Mouse (Mus musculus) embryonic facial prominence, embryonic 13.5 days (tissue): ENCODE data around the gene Cdh5. TPM values are rescaled to one million over a fixed set of nuclear protein-coding genes. Genes with fewer than 3 reads are reported as not detected.
"Not testable (repeated sequence)": the region's sequence is repeated elsewhere in the genome, so short reads cannot be mapped to it uniquely, and the experiment has no call there.

ENCODE experiments used
- ATAC-seq: fragments of 200-750 bp; cut with Nextera tagmentation; 2 replicates; pipeline ENCODE4 v1.8.0; 2017; ENCODE audit warnings: low read depth; ENCODE audit not compliant: insufficient number of reproducible peaks, insufficient read depth, low FRiP score, low TSS enrichment
- H3K27ac ChIP-seq: fragments of 300-500 bp; sonication (generic); 2 replicates; pipeline ENCODE4 v1.5.1; 2015; ENCODE audit warnings: moderate library complexity, mild to moderate bottlenecking, inconsistent platforms
- H3K27me3 ChIP-seq: fragments of 300-500 bp; sonication (generic); 2 replicates; pipeline ENCODE4 v1.6.1; 2015; ENCODE audit warnings: mild to moderate bottlenecking, inconsistent platforms
- H3K36me3 ChIP-seq: fragments of 300-500 bp; sonication (generic); 2 replicates; pipeline ENCODE4 v1.6.1; 2015; ENCODE audit warnings: mild to moderate bottlenecking, inconsistent platforms
- H3K4me1 ChIP-seq: fragments of 300-500 bp; sonication (generic); 2 replicates; pipeline ENCODE4 v1.6.1; 2015; ENCODE audit warnings: inconsistent platforms
- H3K4me2 ChIP-seq: fragments of 300-500 bp; sonication (generic); 2 replicates; pipeline ENCODE4 v1.6.1; 2015; ENCODE audit warnings: moderate library complexity, mild to moderate bottlenecking, inconsistent platforms
- H3K4me3 ChIP-seq: fragments of 300-500 bp; sonication (generic); 2 replicates; pipeline ENCODE4 v1.5.1; 2015; ENCODE audit warnings: mild to moderate bottlenecking, inconsistent platforms
- H3K9ac ChIP-seq: fragments of 300-500 bp; sonication (generic); 2 replicates; pipeline ENCODE4 v1.6.1; 2015; ENCODE audit warnings: mild to moderate bottlenecking, inconsistent platforms
- H3K9me3 ChIP-seq: fragments of 300-500 bp; sonication (generic); 2 replicates; pipeline ENCODE4 v1.6.1; 2016; ENCODE audit warnings: inconsistent platforms
- WGBS: fragments of 180-500 bp; shearing (Covaris S2); methylation state at CpG from one replicate; pipeline ENCODE4 v1.1.7; 2015; ENCODE audit warnings: mixed read lengths; 5-methylcytosine and 5-hydroxymethylcytosine counted together
- polyA plus RNA-seq: library from polyadenylated mRNA; unstranded; fragments of >200 nt; fragmentation: Nextera tagmentation; extraction: Ambion mirVana; gene quantifications from 2 replicates; pipeline ENCODE4 v1.2.1, GENCODE M21; 2015

Cdh5 gene
- polyA plus RNA-seq, 1 experiment from 2014 or later = 25.1 TPM

DNA sequence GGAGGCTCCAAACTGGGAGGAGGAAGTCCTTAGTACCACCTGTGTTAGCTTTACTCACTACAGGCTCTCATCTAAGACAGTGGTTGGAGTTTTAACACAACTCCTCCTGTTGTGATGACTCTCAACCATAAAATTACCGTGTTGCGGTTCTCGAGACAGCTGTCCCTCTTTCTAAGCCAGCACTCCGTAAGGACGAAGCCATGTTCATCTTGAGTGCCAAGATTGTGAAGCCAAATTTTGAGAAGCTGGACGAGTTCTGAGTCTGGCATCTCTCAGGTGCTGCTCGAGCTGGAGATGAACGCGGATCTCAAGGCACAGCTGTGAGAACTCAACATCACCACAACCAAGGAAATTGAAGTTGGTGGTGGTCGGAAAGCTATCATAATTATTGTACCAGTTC is 30.5 kb upstream of the Cdh5 start:
- no peak for ATAC-seq
- H3K27ac ChIP-seq = no peak overlapping the region
- peaks cover 6% of the 10 kb centered on the region for H3K4me1 ChIP-seq
- no peak overlapping the region for H3K4me2 ChIP-seq
- no peaks in the 10 kb centered on the region for H3K9me3 ChIP-seq
- no peaks in the 10 kb centered on the region for H3K36me3 ChIP-seq
- no peak overlapping the region for H3K9ac ChIP-seq
- 88% methylated on average over 10 of the region's 10 CpGs for WGBS
- no peak overlapping the region for H3K4me3 ChIP-seq
- H3K27me3 ChIP-seq = no peaks in the 10 kb centered on the region

DNA sequence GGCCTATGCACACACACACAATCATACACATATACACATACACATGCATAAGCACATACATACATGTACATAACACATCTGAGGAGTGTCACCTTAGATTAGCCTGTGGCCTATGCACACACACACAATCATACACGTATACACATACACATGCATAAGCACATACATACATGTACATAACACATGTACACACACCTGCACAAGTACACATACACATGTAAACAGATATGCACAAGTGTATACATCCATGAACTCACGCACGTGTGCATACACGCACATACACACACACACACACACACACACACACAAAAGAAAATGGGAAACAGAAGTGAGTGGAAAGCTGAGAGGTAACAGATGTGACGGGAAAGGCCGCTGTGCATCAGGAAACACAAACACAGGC is 26.3 kb upstream of the Cdh5 start:
- H3K4me1 ChIP-seq = peaks cover 22% of the 10 kb centered on the region
- no peak overlapping the region for H3K4me3 ChIP-seq
- H3K9ac ChIP-seq = no peak overlapping the region
- WGBS = 62% methylated on average over 6 of the region's 6 CpGs
- H3K27me3 ChIP-seq = no peaks in the 10 kb centered on the region
- no peak overlapping the region for H3K4me2 ChIP-seq
- H3K9me3 ChIP-seq = no peaks in the 10 kb centered on the region
- no peak overlapping the region for H3K27ac ChIP-seq
- ATAC-seq = no peak
- H3K36me3 ChIP-seq = no peaks in the 10 kb centered on the region

DNA sequence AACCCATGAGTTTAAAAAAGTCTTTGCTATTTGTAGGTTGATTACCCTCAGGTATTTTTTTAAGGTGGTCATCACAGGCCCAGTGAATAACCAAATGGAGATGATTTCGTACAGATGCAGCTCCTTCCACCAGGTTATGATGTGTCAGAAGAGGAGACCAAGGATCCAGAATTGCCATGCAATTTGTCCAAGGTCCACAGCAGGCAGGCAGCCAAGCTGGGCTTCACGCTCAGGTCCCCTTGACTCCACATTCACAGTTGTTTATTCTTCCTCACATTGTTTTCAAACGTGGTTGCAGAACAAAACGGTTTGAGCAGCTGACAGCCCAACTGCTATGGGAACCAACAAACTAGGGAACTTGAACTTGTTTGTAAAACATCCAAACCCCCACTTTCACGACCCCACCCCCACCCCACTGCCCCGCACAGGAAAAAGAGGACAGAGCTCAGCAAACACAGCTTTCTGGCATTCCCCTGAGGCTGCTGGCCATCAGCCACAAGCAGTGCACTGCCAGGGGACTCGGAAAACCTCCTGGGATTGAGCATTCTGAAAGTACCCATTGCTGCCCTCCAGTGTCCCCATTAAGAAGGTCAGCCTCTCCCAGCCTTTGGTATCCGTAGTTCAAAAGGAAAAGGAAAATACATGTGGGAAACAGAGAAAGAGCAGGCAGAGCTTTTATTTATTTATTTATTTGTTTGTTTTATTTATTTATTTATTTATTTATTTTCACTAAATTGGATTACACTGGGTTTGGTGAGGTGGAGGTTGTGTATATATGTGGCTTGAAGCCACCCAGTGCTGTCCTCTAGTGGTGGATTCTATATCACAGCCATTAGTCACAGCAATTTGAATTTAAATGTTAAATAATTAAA is 24.6 kb upstream of the Cdh5 start:
- Histone ChIP-seq H3K9me3 (no peaks in the 10 kb centered on the region), H3K9ac (no peak overlapping the region), H3K4me3 (no peak overlapping the region), H3K4me1 (peaks cover 18% of the 10 kb centered on the region), H3K4me2 (peak overlapping the region; percentile 29; the same call in 1 of the 2 replicates), H3K36me3 (no peaks in the 10 kb centered on the region), H3K27ac (no peak overlapping the region; the same call in 1 of the 2 replicates), H3K27me3 (no peaks in the 10 kb centered on the region)
- no peak for ATAC-seq
- WGBS = 19% methylated on average over 8 of the region's 8 CpGs

DNA sequence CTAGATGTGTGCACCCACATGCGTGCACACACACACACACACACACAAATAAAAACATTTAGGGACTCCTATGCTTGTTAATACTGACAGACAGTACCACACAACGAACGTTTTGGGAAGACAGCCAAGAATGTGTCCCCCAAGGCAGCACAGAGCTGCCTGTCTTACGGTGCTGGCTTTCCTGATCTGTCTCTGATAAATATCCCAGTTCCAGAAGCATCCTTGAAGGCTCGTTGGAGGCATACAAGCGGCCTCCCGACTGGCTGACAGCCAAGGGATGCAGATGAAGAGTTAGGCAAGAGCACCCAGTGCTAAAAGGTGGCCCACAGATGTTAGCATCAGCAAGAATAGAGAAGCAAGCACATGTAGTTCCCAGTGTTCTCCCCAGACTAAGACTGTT is 23.3 kb upstream of the Cdh5 start:
- WGBS = 17% methylated on average over 7 of the region's 7 CpGs
- Histone ChIP-seq H3K9me3 (no peaks in the 10 kb centered on the region), H3K4me3 (no peak overlapping the region), H3K27ac (peak overlapping the region; percentile 48; the same call in 1 of the 2 replicates), H3K4me1 (peaks cover 18% of the 10 kb centered on the region), H3K36me3 (no peaks in the 10 kb centered on the region), H3K4me2 (no peak overlapping the region), H3K9ac (no peak overlapping the region), H3K27me3 (no peaks in the 10 kb centered on the region)
- no peak for ATAC-seq

- no peaks in the 10 kb centered on the region for H3K27me3 ChIP-seq
- no peaks in the 10 kb centered on the region for H3K36me3 ChIP-seq
- no peak overlapping the region for H3K27ac ChIP-seq
- H3K9me3 ChIP-seq = no peaks in the 10 kb centered on the region
- no peak overlapping the region for H3K4me2 ChIP-seq
- ATAC-seq = no peak
- H3K9ac ChIP-seq = no peak overlapping the region
- peaks cover 9% of the 10 kb centered on the region for H3K4me1 ChIP-seq
- 78% methylated on average over 10 of the region's 10 CpGs for WGBS
- H3K4me3 ChIP-seq = no peak overlapping the region
Observed at GRCm38 (mm10) chr8:104085281-104085680, 16.1 kb upstream of the Cdh5 start.

- 77% methylated on average over 2 of the region's 2 CpGs for WGBS
- Histone ChIP-seq H3K27ac (no peak overlapping the region), H3K4me3 (no peak overlapping the region), H3K9ac (no peak overlapping the region), H3K9me3 (no peaks in the 10 kb centered on the region), H3K4me1 (peaks cover 9% of the 10 kb centered on the region), H3K36me3 (no peaks in the 10 kb centered on the region), H3K27me3 (no peaks in the 10 kb centered on the region), H3K4me2 (no peak overlapping the region)
- ATAC-seq = no peak
Observed at GRCm38 (mm10) chr8:104086615-104087014, 14.8 kb upstream of the Cdh5 start.

DNA sequence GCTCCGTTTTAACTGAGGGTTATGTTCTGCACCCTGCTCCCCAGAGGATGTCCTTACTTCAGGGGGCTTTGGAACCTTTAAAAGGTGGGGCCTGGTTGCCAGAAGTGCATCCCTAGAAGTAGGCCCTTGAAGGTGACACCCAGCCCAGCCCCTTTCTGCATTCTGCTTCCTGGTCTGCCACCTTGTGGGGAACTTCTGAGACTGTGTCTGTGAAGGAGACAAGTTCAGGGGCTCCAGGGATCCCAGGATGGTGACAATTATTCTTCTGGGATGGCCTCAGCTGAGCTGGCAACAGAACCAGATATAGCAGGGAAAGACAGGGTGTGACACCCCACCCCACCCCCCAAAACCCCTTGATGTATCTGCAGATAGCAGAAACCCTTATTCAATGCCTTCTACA is 14.3 kb upstream of the Cdh5 start:
- WGBS = 33% methylated on average over 1 of the region's 1 CpGs
- Histone ChIP-seq H3K27ac (no peak overlapping the region), H3K27me3 (no peaks in the 10 kb centered on the region), H3K4me2 (no peak overlapping the region), H3K36me3 (no peaks in the 10 kb centered on the region), H3K9me3 (no peaks in the 10 kb centered on the region), H3K4me3 (no peak overlapping the region), H3K9ac (no peak overlapping the region), H3K4me1 (peaks cover 9% of the 10 kb centered on the region)
- no peak for ATAC-seq

GRCm38 (mm10) chr8:104087878-104088277 is 13.5 kb upstream of the Cdh5 start:
- not testable (repeated sequence) for ATAC-seq

DNA sequence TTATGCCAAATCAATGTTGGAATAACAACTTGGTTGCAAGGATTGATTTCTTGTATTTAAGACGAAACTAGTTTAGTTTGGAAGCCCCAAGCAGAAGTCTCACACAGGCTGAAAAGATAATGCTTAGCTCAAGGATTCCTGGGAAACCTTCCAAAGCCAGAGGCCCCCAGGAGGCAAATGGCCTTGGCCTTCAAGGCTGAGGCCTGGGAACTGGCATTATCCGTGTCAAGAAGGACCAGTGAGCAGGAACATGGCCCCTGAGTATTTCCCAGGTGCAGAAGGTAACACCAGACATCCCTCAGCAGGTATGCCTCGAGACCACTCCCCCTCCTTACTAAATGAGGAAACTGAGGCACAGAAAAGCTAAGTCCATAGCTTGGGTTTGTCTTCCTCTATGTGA is 12.5 kb upstream of the Cdh5 start:
- 82% methylated on average over 3 of the region's 3 CpGs for WGBS
- no peaks in the 10 kb centered on the region for H3K27me3 ChIP-seq
- ATAC-seq = no peak

More at GRCm38 (mm10) chr8:104087878-104088277, 13.5 kb upstream of the Cdh5 start:
- not testable (repeated sequence) for H3K4me3 ChIP-seq, H3K9me3 ChIP-seq, H3K36me3 ChIP-seq, H3K27ac ChIP-seq, H3K27me3 ChIP-seq, H3K9ac ChIP-seq, H3K4me1 ChIP-seq, H3K4me2 ChIP-seq

GRCm38 (mm10) chr8:104090993-104091900 is 10.2 kb upstream of the Cdh5 start:
- not testable (repeated sequence) for H3K9me3 ChIP-seq, H3K4me1 ChIP-seq, H3K36me3 ChIP-seq, H3K27ac ChIP-seq, H3K27me3 ChIP-seq, ATAC-seq
- Histone ChIP-seq H3K9ac (0 out of 2 replicates have a peak overlapping the region, but pooled peaks have one; percentile 27), H3K4me3 (peak overlapping the region; percentile 26), H3K4me2 (peak overlapping the region; percentile 51)
- 5% methylated on average over 24 of the region's 24 CpGs for WGBS

More for the DNA sequence above, 12.5 kb upstream of the Cdh5 start:
- Histone ChIP-seq H3K9ac (no peak overlapping the region), H3K4me1 (peaks cover 9% of the 10 kb centered on the region), H3K36me3 (no peaks in the 10 kb centered on the region), H3K9me3 (no peaks in the 10 kb centered on the region), H3K4me3 (no peak overlapping the region), H3K27ac (no peak overlapping the region), H3K4me2 (no peak overlapping the region)

DNA sequence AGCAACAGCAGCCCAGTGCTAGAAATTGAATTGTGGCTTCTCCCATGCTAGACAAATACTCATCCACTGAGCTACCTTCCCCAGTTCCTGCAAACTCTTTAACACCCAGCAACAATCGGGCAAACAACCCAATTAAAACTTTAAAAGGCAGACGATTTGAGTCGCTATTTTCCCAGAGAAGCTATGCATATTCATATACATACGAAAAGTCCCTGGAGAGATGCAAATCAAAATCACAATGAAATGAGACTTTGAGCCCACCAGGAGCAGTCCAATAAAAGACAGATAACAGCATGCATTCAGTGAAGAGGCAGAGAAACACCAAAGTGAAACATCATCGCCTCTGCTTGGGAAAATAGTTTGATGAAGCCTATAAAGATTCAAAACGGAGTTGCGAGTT is 8.1 kb upstream of the Cdh5 start:
- Histone ChIP-seq H3K9ac (no peak overlapping the region), H3K27me3 (no peaks in the 10 kb centered on the region), H3K4me3 (no peak overlapping the region), H3K27ac (no peak overlapping the region), H3K4me1 (no peaks in the 10 kb centered on the region; the same call in 1 of the 2 replicates), H3K36me3 (no peaks in the 10 kb centered on the region), H3K4me2 (no peak overlapping the region), H3K9me3 (no peaks in the 10 kb centered on the region)
- 55% methylated on average over 7 of the region's 7 CpGs for WGBS
- ATAC-seq = no peak
